Comparison of ENCODE assay signal across 10 mouse cellular contexts in genomic region chr8:11459016-11459415, GRCm38 (mm10). TPM values are rescaled to one million over a fixed set of nuclear protein-coding genes. Genes with fewer than 3 reads are reported as not detected.
DNase-seq lines count a peak whose midpoint lies in the region; ATAC-seq lines count a peak whose summit lies in the region.
"Had no signal": no experiment of that assay in that cellular context is flagged by ENCODE, and none has a peak within 500 bp of the region (broad histone marks: within the 10 kb centered on the region; RNA-seq: fewer than 3 reads in every experiment).

No protein-coding gene starts in this region.

- no peaks in the 10 kb centered on the region for H3K36me3 ChIP-seq in heart, embryonic 11.5 days (ENCODE audit: control insufficient read depth, insufficient read depth, low read length)
- peaks cover 3% of the 10 kb centered on the region for H3K36me3 ChIP-seq in heart, embryonic 12.5 days
- no peaks in the 10 kb centered on the region for H3K36me3 ChIP-seq in liver, embryonic 12.5 days
- no peaks in the 10 kb centered on the region for H3K36me3 ChIP-seq in midbrain, embryonic 13.5 days

- peak; percentile 57 for DNase-seq in embryo, embryonic 10 days (ENCODE audit: low spot score)
- DNase-seq in kidney, adult 11 months, result peak; percentile 83
- no peak for DNase-seq in urinary bladder, postnatal 25 days (ENCODE audit: low spot score)
- DNase-seq in gastrocnemius, adult 18-20 months (ENCODE audit: low spot score), result no peak
- DNase-seq: lung, adult 2 months had no signal

- no peak overlapping the region for H3K4me3 ChIP-seq in heart, embryonic 11.5 days (ENCODE audit: low read depth, low read length)
- H3K4me3 ChIP-seq in heart, embryonic 12.5 days, result no peak overlapping the region
- H3K4me3 ChIP-seq in liver, embryonic 12.5 days, result no peak overlapping the region
- no peak overlapping the region for H3K4me3 ChIP-seq in midbrain, embryonic 13.5 days (replicated peaks)
- H3K4me3 ChIP-seq: erythroblast, embryonic 14.5 days had no signal

- no peaks in the 10 kb centered on the region for H3K27me3 ChIP-seq in heart, embryonic 11.5 days (ENCODE audit: control insufficient read depth, insufficient read depth, low read length)
- H3K27me3 ChIP-seq in heart, embryonic 12.5 days (replicated peaks), result no peaks in the 10 kb centered on the region
- peaks cover 13% of the 10 kb centered on the region; the same call in 1 of the 2 replicates for H3K27me3 ChIP-seq in liver, embryonic 12.5 days (replicated peaks)
- H3K27me3 ChIP-seq in midbrain, embryonic 13.5 days, result no peaks in the 10 kb centered on the region

- H3K4me2 ChIP-seq in heart, embryonic 11.5 days, result no peak overlapping the region
- no peak overlapping the region for H3K4me2 ChIP-seq in heart, embryonic 12.5 days
- peak overlapping the region; percentile 11; the same call in 1 of the 2 replicates for H3K4me2 ChIP-seq in liver, embryonic 12.5 days
- no peak overlapping the region for H3K4me2 ChIP-seq in midbrain, embryonic 13.5 days (replicated peaks)

- no peak for ATAC-seq in heart, embryonic 11.5 days (replicated peaks; ENCODE audit: insufficient number of reproducible peaks, low FRiP score, low TSS enrichment)
- no peak for ATAC-seq in heart, embryonic 12.5 days (ENCODE audit: insufficient number of reproducible peaks, low FRiP score)
- 0 out of 2 replicates have a peak, but pooled peaks have one; percentile 16 for ATAC-seq in liver, embryonic 12.5 days
- ATAC-seq in midbrain, embryonic 13.5 days, result no peak

- H3K27ac ChIP-seq in heart, embryonic 11.5 days (ENCODE audit: low read depth, low read length), result peak overlapping the region; percentile 29; the same call in 1 of the 2 replicates
- H3K27ac ChIP-seq in heart, embryonic 12.5 days (ENCODE audit: poor library complexity, severe bottlenecking), result no peak overlapping the region
- H3K27ac ChIP-seq in liver, embryonic 12.5 days, result peak overlapping the region; percentile 58
- H3K27ac ChIP-seq in midbrain, embryonic 13.5 days, result no peak overlapping the region

- H3K4me1 ChIP-seq in heart, embryonic 11.5 days (ENCODE audit: control insufficient read depth, insufficient read depth, low read length), result peaks cover 39% of the 10 kb centered on the region
- H3K4me1 ChIP-seq in heart, embryonic 12.5 days (replicated peaks), result peaks cover 54% of the 10 kb centered on the region
- H3K4me1 ChIP-seq in liver, embryonic 12.5 days, result peaks cover 34% of the 10 kb centered on the region
- H3K4me1 ChIP-seq in midbrain, embryonic 13.5 days (replicated peaks), result peaks cover 3% of the 10 kb centered on the region

- H3K9ac ChIP-seq in heart, embryonic 11.5 days (ENCODE audit: low read depth, low read length), result no peak overlapping the region
- H3K9ac ChIP-seq in heart, embryonic 12.5 days, result no peak overlapping the region
- H3K9ac ChIP-seq in liver, embryonic 12.5 days, result no peak overlapping the region
- no peak overlapping the region for H3K9ac ChIP-seq in midbrain, embryonic 13.5 days (replicated peaks)

- H3K9me3 ChIP-seq in heart, embryonic 11.5 days (replicated peaks; ENCODE audit: control insufficient read depth, low read length), result no peaks in the 10 kb centered on the region
- H3K9me3 ChIP-seq in heart, embryonic 12.5 days (replicated peaks), result no peaks in the 10 kb centered on the region
- no peaks in the 10 kb centered on the region for H3K9me3 ChIP-seq in liver, embryonic 12.5 days (replicated peaks)
- H3K9me3 ChIP-seq in midbrain, embryonic 13.5 days, result no peaks in the 10 kb centered on the region

- WGBS in heart, embryonic 11.5 days (ENCODE audit: insufficient replicate concordance), result 57% methylated on average over 5 of the region's 5 CpGs
- WGBS in heart, embryonic 12.5 days, result 59% methylated on average over 5 of the region's 5 CpGs
- WGBS in liver, embryonic 12.5 days (ENCODE audit: insufficient replicate concordance), result 47% methylated on average over 5 of the region's 5 CpGs
- 58% methylated on average over 5 of the region's 5 CpGs for WGBS in midbrain, embryonic 13.5 days

RNA-seq across cellular contexts. Expression of gene Rab20, which starts 19.5 kb away (rescaled TPM):
- polyA plus RNA-seq in heart, embryonic 11.5 days (2014; fragmentation: Nextera tagmentation; extraction: Ambion mirVana), result 20.9 and 25.4 TPM in 2 replicates
- polyA plus RNA-seq in heart, embryonic 12.5 days (2016; fragmentation: Nextera tagmentation; extraction: Ambion mirVana), result 20.2 and 23.5 TPM in 2 replicates
- 3.8 and 3.9 TPM in 2 replicates for polyA plus RNA-seq in liver, embryonic 12.5 days (2016; fragmentation: Nextera tagmentation; extraction: Ambion mirVana)
- total RNA-seq in gastrocnemius, adult 18-20 months (2021), result 1 to 10 TPM; 2.5 to 4.6 TPM
- 0.28 and 0.36 TPM in 2 replicates for polyA plus RNA-seq in midbrain, embryonic 13.5 days (2015; fragmentation: Nextera tagmentation; extraction: Ambion mirVana)

RNA-seq across cellular contexts. Expression of gene Naxd, which starts 38.3 kb away (rescaled TPM):
- 72.0 and 75.8 TPM in 2 replicates for polyA plus RNA-seq in heart, embryonic 11.5 days (2014; fragmentation: Nextera tagmentation; extraction: Ambion mirVana)
- 68.8 and 71.0 TPM in 2 replicates for polyA plus RNA-seq in heart, embryonic 12.5 days (2016; fragmentation: Nextera tagmentation; extraction: Ambion mirVana)
- 44.6 and 52.1 TPM in 2 replicates for polyA plus RNA-seq in liver, embryonic 12.5 days (2016; fragmentation: Nextera tagmentation; extraction: Ambion mirVana)
- 10 to 100 TPM; 25.4 to 26.0 TPM for total RNA-seq in gastrocnemius, adult 18-20 months (2021)
- polyA plus RNA-seq in midbrain, embryonic 13.5 days (2015; fragmentation: Nextera tagmentation; extraction: Ambion mirVana), result 151 and 158 TPM in 2 replicates

Comparison
In these comparisons a context has a peak if more than half of its experiments do, and no peak if none do; other contexts are left out.
1. H3K27ac ChIP-seq: peak in heart, embryonic 11.5 days (single experiment) and liver, embryonic 12.5 days (single experiment); none in heart, embryonic 12.5 days (single experiment) and midbrain, embryonic 13.5 days (single experiment).
2. DNase-seq: peak in embryo, embryonic 10 days (single experiment) and kidney, adult 11 months (single experiment); none in urinary bladder, postnatal 25 days (single experiment) and gastrocnemius, adult 18-20 months (single experiment).